Mouse (Mus musculus) hindbrain, postnatal 0 days (tissue): Measurements from ENCODE around the gene Pxt1. TPM values are rescaled to one million over a fixed set of nuclear protein-coding genes. Genes with fewer than 3 reads are reported as not detected.

Source experiments
- ATAC-seq: fragments of 200-750 bp; cut with Nextera tagmentation; 2 replicates; pipeline ENCODE4 v1.8.0; 2017; ENCODE audit warnings: mild to moderate bottlenecking, moderate TSS enrichment, moderate library complexity
- DNase-seq: peaks from one replicate; pipeline ENCODE4 v3.0.0-alpha.2; 2015; ENCODE audit warnings: low spot score
- H3K27ac ChIP-seq: fragments of 300-500 bp; sonication (generic); 2 replicates; pipeline ENCODE4 v1.5.1; 2014; ENCODE audit warnings: mild to moderate bottlenecking
- H3K27me3 ChIP-seq: fragments of 300-500 bp; sonication (generic); 2 replicates; pipeline ENCODE4 v1.6.1; 2014; ENCODE audit warnings: low read length, mixed read lengths; ENCODE audit not compliant: insufficient read depth
- H3K36me3 ChIP-seq: fragments of 300-500 bp; sonication (generic); 2 replicates; pipeline ENCODE4 v1.6.1; 2014; ENCODE audit warnings: low read length, mixed read lengths; ENCODE audit not compliant: insufficient read depth
- H3K4me1 ChIP-seq: fragments of 300-500 bp; sonication (generic); 2 replicates; pipeline ENCODE4 v1.6.1; 2014; ENCODE audit warnings: antibody characterized with exemption, low read length, mixed read lengths; ENCODE audit not compliant: insufficient read depth
- H3K4me2 ChIP-seq: fragments of 300-500 bp; sonication (generic); 2 replicates; pipeline ENCODE4 v1.6.1; 2014; ENCODE audit warnings: low read depth, mild to moderate bottlenecking, low read length, moderate library complexity, mixed read lengths
- H3K4me3 ChIP-seq: fragments of 300-500 bp; sonication (generic); 2 replicates; pipeline ENCODE4 v1.5.1; 2014; ENCODE audit warnings: low read length
- H3K9ac ChIP-seq: fragments of 300-500 bp; sonication (generic); replicated peaks from 2 replicates; pipeline ENCODE4 v1.6.1; 2014; ENCODE audit warnings: mild to moderate bottlenecking, low read length, moderate library complexity, mixed read lengths
- H3K9me3 ChIP-seq: fragments of 300-500 bp; sonication (generic); 2 replicates; pipeline ENCODE4 v1.6.1; 2016; ENCODE audit warnings: low read length, mixed read lengths
- CTCF ChIP-seq: IDR thresholded peaks from 2 replicates; pipeline ENCODE4 v1.5.1; 2016; ENCODE audit warnings: antibody characterized with exemption, control low read depth, low read depth
- WGBS: fragments of 180-500 bp; shearing (Covaris S2); extraction: QIAGEN DNeasy Blood & Tissue Kit; methylation state at CpG from one replicate; pipeline ENCODE4 v1.1.7; 2014; 5-methylcytosine and 5-hydroxymethylcytosine counted together
- polyA plus RNA-seq: library from polyadenylated mRNA; unstranded; fragments of >200 nt; fragmentation: Nextera tagmentation; extraction: Ambion mirVana; gene quantifications from 2 replicates; pipeline ENCODE4 v1.2.1, GENCODE M21; 2015
- total RNA-seq: library from RNA; depleted of rRNA; stranded (reverse); fragments of >200 nt; gene quantifications from 2 replicates; pipeline ENCODE4 v1.2.3, GENCODE M21; 2014

The Pxt1 gene
- total and polyA plus RNA-seq, 2 experiments from 2014 or later: not detected

GRCm38 (mm10) chr17:28987713-28988112 is 44.1 kb upstream of the Pxt1 start:
- no peak overlapping the region for H3K27ac ChIP-seq
- ATAC-seq (no peak), DNase-seq (peak; percentile 81)
- no peaks in the 10 kb centered on the region for H3K9me3 ChIP-seq
- 64% methylated on average over 4 of the region's 4 CpGs for WGBS
- peak; percentile 84 for TF ChIP-seq CTCF
- no peaks in the 10 kb centered on the region for H3K27me3 ChIP-seq
- H3K4me1 ChIP-seq: no peaks in the 10 kb centered on the region
- no peak overlapping the region for H3K4me2 ChIP-seq
- no peak overlapping the region for H3K9ac ChIP-seq
- peaks cover 30% of the 10 kb centered on the region for H3K36me3 ChIP-seq
- no peak overlapping the region for H3K4me3 ChIP-seq

GRCm38 (mm10) chr17:28986833-28987232 is 43.2 kb upstream of the Pxt1 start:
- H3K27ac ChIP-seq: no peak overlapping the region
- DNase-seq: peak; percentile 31

GRCm38 (mm10) chr17:28984724-28985420 is 41.2 kb upstream of the Pxt1 start:
- no peak overlapping the region for H3K27ac ChIP-seq
- no peaks in the 10 kb centered on the region for H3K4me1 ChIP-seq
- H3K4me2 ChIP-seq: no peak overlapping the region
- peaks cover 35% of the 10 kb centered on the region for H3K36me3 ChIP-seq
- DNase-seq (no peak), ATAC-seq (no peak)
- no peak overlapping the region for H3K4me3 ChIP-seq
- no peak for TF ChIP-seq CTCF
- no peaks in the 10 kb centered on the region for H3K27me3 ChIP-seq
- WGBS: 80% methylated on average over 1 of the region's 1 CpGs
- no peak overlapping the region for H3K9ac ChIP-seq
- H3K9me3 ChIP-seq: no peaks in the 10 kb centered on the region

More at GRCm38 (mm10) chr17:28986833-28987232, 43.2 kb upstream of the Pxt1 start:
- no peak overlapping the region for H3K4me3 ChIP-seq
- no peaks in the 10 kb centered on the region for H3K9me3 ChIP-seq
- H3K4me2 ChIP-seq: no peak overlapping the region
- H3K4me1 ChIP-seq: no peaks in the 10 kb centered on the region
- ATAC-seq: no peak
- H3K9ac ChIP-seq: no peak overlapping the region
- no peaks in the 10 kb centered on the region for H3K27me3 ChIP-seq
- TF ChIP-seq CTCF: peak; percentile 57
- H3K36me3 ChIP-seq: peaks cover 33% of the 10 kb centered on the region

- Histone ChIP-seq H3K4me2 (no peak overlapping the region), H3K27me3 (no peaks in the 10 kb centered on the region), H3K27ac (no peak overlapping the region), H3K36me3 (peaks cover 47% of the 10 kb centered on the region), H3K4me1 (no peaks in the 10 kb centered on the region), H3K9ac (no peak overlapping the region), H3K4me3 (no peak overlapping the region), H3K9me3 (no peaks in the 10 kb centered on the region)
- no peak for TF ChIP-seq CTCF
- DNase-seq (no peak), ATAC-seq (no peak)
- WGBS: 63% methylated on average over 4 of the region's 4 CpGs
Measured at GRCm38 (mm10) chr17:28982591-28982990, 39.0 kb upstream of the Pxt1 start.

- 86% methylated on average over 4 of the region's 4 CpGs for WGBS
- no peak for TF ChIP-seq CTCF
- H3K9ac ChIP-seq: no peak overlapping the region
- H3K27me3 ChIP-seq: no peaks in the 10 kb centered on the region
- no peak overlapping the region for H3K4me2 ChIP-seq
- ATAC-seq: no peak
- DNase-seq: no peak
- H3K36me3 ChIP-seq: peaks cover 47% of the 10 kb centered on the region
- H3K27ac ChIP-seq: no peak overlapping the region
- no peaks in the 10 kb centered on the region for H3K4me1 ChIP-seq
- no peaks in the 10 kb centered on the region for H3K9me3 ChIP-seq
- no peak overlapping the region for H3K4me3 ChIP-seq
Measured at GRCm38 (mm10) chr17:28981081-28981480, 37.4 kb upstream of the Pxt1 start.

GRCm38 (mm10) chr17:28979091-28979490 is 35.5 kb upstream of the Pxt1 start:
- H3K4me1 ChIP-seq: no peaks in the 10 kb centered on the region
- no peaks in the 10 kb centered on the region for H3K27me3 ChIP-seq
- H3K9me3 ChIP-seq: no peaks in the 10 kb centered on the region
- TF ChIP-seq CTCF: no peak
- no peak overlapping the region for H3K4me2 ChIP-seq
- H3K9ac ChIP-seq: no peak overlapping the region
- no peak overlapping the region for H3K27ac ChIP-seq
- peaks cover 54% of the 10 kb centered on the region for H3K36me3 ChIP-seq
- no peak overlapping the region for H3K4me3 ChIP-seq
- DNase-seq (no peak), ATAC-seq (no peak)
- 96% methylated on average over 4 of the region's 4 CpGs for WGBS

- TF ChIP-seq CTCF: no peak
- H3K4me1 ChIP-seq: no peaks in the 10 kb centered on the region
- H3K27ac ChIP-seq: no peak overlapping the region
- DNase-seq (no peak), ATAC-seq (no peak)
- no peaks in the 10 kb centered on the region for H3K27me3 ChIP-seq
- no peak overlapping the region for H3K9ac ChIP-seq
- peaks cover 72% of the 10 kb centered on the region for H3K36me3 ChIP-seq
- H3K4me3 ChIP-seq: no peak overlapping the region
- no peaks in the 10 kb centered on the region for H3K9me3 ChIP-seq
- H3K4me2 ChIP-seq: no peak overlapping the region
Measured at GRCm38 (mm10) chr17:28970122-28970521, 26.5 kb upstream of the Pxt1 start.
